Mouse (Mus musculus) bone marrow macrophage, adult 2 months (primary cell): ENCODE data around the gene Rnf166.

ENCODE experiments used
- CTCF ChIP-seq: IDR thresholded peaks from 2 replicates; pipeline ENCODE4 v1.5.1; 2012; ENCODE audit warnings: low read depth, mild to moderate bottlenecking, low read length, moderate library complexity
- POLR2A ChIP-seq: IDR thresholded peaks from 2 replicates; pipeline ENCODE4 v1.6.1; 2012; ENCODE audit warnings: mild to moderate bottlenecking, low read depth, low read length, borderline replicate concordance

- TF ChIP-seq CTCF (no peak), POLR2A (no peak)
These were observed 47.2 kb upstream of the Rnf166 start for GRCm38 (mm10) chr8:122522796-122523651.
